Mouse (Mus musculus) kidney, embryonic 14.5 days (tissue): ENCODE data around the gene Sgsm2. TPM values are rescaled to one million over a fixed set of nuclear protein-coding genes. Genes with fewer than 3 reads are reported as not detected.

ENCODE experiments used
- ATAC-seq: fragments of 200-750 bp; cut with Nextera tagmentation; 2 replicates; pipeline ENCODE4 v1.8.0; 2017; ENCODE audit warnings: moderate number of reproducible peaks, mild to moderate bottlenecking, moderate TSS enrichment, moderate library complexity; ENCODE audit not compliant: low FRiP score, low TSS enrichment
- H3K27ac ChIP-seq: fragments of 300-500 bp; sonication (generic); 2 replicates; pipeline ENCODE4 v1.5.1; 2014; ENCODE audit warnings: low read depth, mild to moderate bottlenecking, low read length, moderate library complexity, mixed read lengths
- H3K27me3 ChIP-seq: fragments of 300-500 bp; sonication (generic); 2 replicates; pipeline ENCODE4 v1.6.1; 2014; ENCODE audit warnings: mild to moderate bottlenecking, low read length; ENCODE audit not compliant: control insufficient read depth, insufficient read depth
- H3K36me3 ChIP-seq: fragments of 300-500 bp; sonication (generic); 2 replicates; pipeline ENCODE4 v1.6.1; 2014; ENCODE audit warnings: low read length, mixed read lengths; ENCODE audit not compliant: control insufficient read depth, insufficient read depth
- H3K4me1 ChIP-seq: fragments of 300-500 bp; sonication (generic); 2 replicates; pipeline ENCODE4 v1.6.1; 2014; ENCODE audit warnings: low read length, mixed read lengths; ENCODE audit not compliant: control insufficient read depth, insufficient read depth
- H3K4me2 ChIP-seq: fragments of 300-500 bp; sonication (generic); replicated peaks from 2 replicates; pipeline ENCODE4 v1.6.1; 2014; ENCODE audit warnings: low read depth, mild to moderate bottlenecking, low read length
- H3K4me3 ChIP-seq: fragments of 300-500 bp; sonication (generic); 2 replicates; pipeline ENCODE4 v1.5.1; 2014; ENCODE audit warnings: mild to moderate bottlenecking, low read length
- H3K9ac ChIP-seq: fragments of 300-500 bp; sonication (generic); 2 replicates; pipeline ENCODE4 v1.6.1; 2014; ENCODE audit warnings: low read depth, mild to moderate bottlenecking, low read length, moderate library complexity
- H3K9me3 ChIP-seq: fragments of 300-500 bp; sonication (generic); 2 replicates; pipeline ENCODE4 v1.6.1; 2016; ENCODE audit warnings: low read length; ENCODE audit not compliant: control insufficient read depth
- WGBS: fragments of 180-500 bp; shearing (Covaris S2); extraction: QIAGEN DNeasy Blood & Tissue Kit; methylation state at CpG from one replicate; pipeline ENCODE4 v1.1.7; 2014; 5-methylcytosine and 5-hydroxymethylcytosine counted together
- polyA plus RNA-seq: library from polyadenylated mRNA; unstranded; fragments of >200 nt; fragmentation: Nextera tagmentation; extraction: Ambion mirVana; gene quantifications from 2 replicates; pipeline ENCODE4 v1.2.1, GENCODE M21; 2014

Sgsm2 gene
- polyA plus RNA-seq, 1 experiment from 2014 or later = 5.7 TPM

DNA sequence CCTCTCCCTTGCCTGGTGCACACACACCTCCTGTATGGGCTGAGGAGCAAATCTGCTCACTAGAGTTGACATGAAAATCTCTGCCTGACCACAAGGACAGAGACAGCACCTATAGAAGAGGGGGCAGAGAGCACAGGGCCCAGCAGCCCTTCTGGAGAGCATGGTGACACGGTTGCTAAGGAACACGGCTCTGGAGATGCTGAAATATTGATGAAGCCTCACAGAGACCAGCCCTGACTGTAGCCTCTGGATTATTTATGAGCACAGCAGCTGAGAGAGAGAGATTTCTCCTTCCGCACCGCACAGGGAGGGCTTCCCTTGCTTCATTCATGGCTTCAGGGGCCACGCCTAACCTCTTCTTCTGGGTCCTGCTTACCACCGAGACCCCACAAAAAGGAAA, 27.3 kb downstream of the Sgsm2 start:
- Histone ChIP-seq H3K4me3 (no peak overlapping the region), H3K27ac (no peak overlapping the region), H3K4me2 (no peak overlapping the region), H3K27me3 (no peaks in the 10 kb centered on the region), H3K4me1 (peaks cover 6% of the 10 kb centered on the region; the same call in 1 of the 2 replicates), H3K9ac (no peak overlapping the region), H3K9me3 (no peaks in the 10 kb centered on the region), H3K36me3 (no peaks in the 10 kb centered on the region)
- ATAC-seq = no peak
- 75% methylated on average over 6 of the region's 6 CpGs for WGBS

DNA sequence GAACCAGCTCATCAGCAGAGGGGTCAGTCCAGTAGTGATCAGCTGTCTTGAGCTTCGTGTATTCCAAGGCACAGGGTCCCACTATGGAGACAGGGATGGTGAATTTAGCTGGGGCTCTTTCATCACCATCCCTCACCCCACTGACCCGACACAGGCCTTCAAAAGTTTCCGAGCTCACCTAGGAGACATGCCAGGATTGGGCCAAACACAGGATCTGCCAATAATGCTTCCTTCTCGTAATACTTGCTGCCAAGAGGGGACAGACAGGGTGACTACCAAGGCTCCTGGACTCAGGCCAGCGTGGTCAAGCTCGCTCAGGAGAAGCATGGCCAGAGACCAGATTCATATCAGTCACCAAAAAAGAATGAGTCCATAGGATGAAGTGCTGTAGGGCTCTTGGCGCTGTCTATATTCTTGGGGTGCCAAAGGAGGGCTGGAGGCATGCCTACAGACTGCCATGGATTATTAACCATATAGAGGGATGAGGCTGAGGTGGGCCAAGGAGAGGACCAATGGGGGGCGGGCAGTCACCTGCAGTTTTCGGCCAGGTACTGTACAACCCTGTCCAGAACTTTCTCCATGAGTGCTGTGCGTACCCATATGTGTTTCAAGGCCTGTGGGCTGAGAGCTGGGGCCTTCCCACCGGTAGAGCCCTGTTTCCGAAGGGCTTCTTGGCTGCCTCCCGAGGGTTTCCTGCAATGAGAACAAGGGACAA, 28.7 kb downstream of the Sgsm2 start:
- H3K9me3 ChIP-seq = no peaks in the 10 kb centered on the region
- no peak overlapping the region for H3K4me3 ChIP-seq
- 89% methylated on average over 13 of the region's 13 CpGs for WGBS
- no peak overlapping the region for H3K4me2 ChIP-seq
- no peaks in the 10 kb centered on the region for H3K36me3 ChIP-seq
- 0 out of 2 replicates have a peak, but pooled peaks cover 4% of the 10 kb centered on the region for H3K4me1 ChIP-seq
- H3K9ac ChIP-seq = no peak overlapping the region
- no peak for ATAC-seq
- no peak overlapping the region for H3K27ac ChIP-seq
- H3K27me3 ChIP-seq = no peaks in the 10 kb centered on the region

GRCm38 (mm10) chr11:74867181-74867580, 29.7 kb downstream of the Sgsm2 start:
- Histone ChIP-seq H3K36me3 (no peaks in the 10 kb centered on the region), H3K4me1 (0 out of 2 replicates have a peak, but pooled peaks cover 4% of the 10 kb centered on the region), H3K4me3 (no peak overlapping the region), H3K9ac (no peak overlapping the region), H3K27me3 (no peaks in the 10 kb centered on the region), H3K27ac (no peak overlapping the region), H3K9me3 (no peaks in the 10 kb centered on the region), H3K4me2 (no peak overlapping the region)
- ATAC-seq = no peak
- 87% methylated on average over 2 of the region's 2 CpGs for WGBS

DNA sequence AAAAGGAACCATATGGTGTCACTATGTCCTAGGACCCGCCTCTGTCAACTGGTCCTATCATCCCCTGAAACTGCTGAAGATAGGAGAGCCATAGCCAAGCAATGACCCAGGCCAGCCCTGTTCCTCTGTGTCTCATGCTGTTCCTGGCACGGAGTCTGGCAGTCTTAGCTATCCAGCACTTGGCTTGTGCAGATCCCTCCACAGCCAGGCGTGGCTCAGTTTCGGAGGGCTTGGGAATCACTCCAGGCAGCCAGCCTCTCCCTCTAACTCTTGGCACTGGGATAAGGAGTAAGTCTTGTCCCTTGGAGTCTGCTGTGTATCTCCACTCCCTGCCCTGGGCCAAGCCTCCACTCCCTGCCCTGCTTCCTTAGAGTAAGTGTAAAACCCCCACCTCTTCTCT, 30.2 kb downstream of the Sgsm2 start:
- WGBS = 83% methylated on average over 4 of the region's 4 CpGs
- Histone ChIP-seq H3K36me3 (no peaks in the 10 kb centered on the region), H3K27ac (no peak overlapping the region), H3K9ac (no peak overlapping the region), H3K4me2 (no peak overlapping the region), H3K4me1 (0 out of 2 replicates have a peak, but pooled peaks cover 4% of the 10 kb centered on the region), H3K27me3 (no peaks in the 10 kb centered on the region), H3K4me3 (no peak overlapping the region), H3K9me3 (no peaks in the 10 kb centered on the region)
- no peak for ATAC-seq

GRCm38 (mm10) chr11:74865252-74865651, 31.6 kb downstream of the Sgsm2 start:
- no peaks in the 10 kb centered on the region for H3K9me3 ChIP-seq
- H3K4me1 ChIP-seq = no peaks in the 10 kb centered on the region
- no peaks in the 10 kb centered on the region for H3K36me3 ChIP-seq
- H3K4me2 ChIP-seq = no peak overlapping the region
- H3K27me3 ChIP-seq = no peaks in the 10 kb centered on the region
- H3K27ac ChIP-seq = no peak overlapping the region
- no peak overlapping the region for H3K9ac ChIP-seq
- ATAC-seq = no peak
- 83% methylated on average over 9 of the region's 9 CpGs for WGBS
- no peak overlapping the region for H3K4me3 ChIP-seq

GRCm38 (mm10) chr11:74864421-74864820, 32.4 kb downstream of the Sgsm2 start:
- no peak for ATAC-seq
- Histone ChIP-seq H3K9ac (no peak overlapping the region), H3K27ac (no peak overlapping the region), H3K9me3 (no peaks in the 10 kb centered on the region), H3K36me3 (no peaks in the 10 kb centered on the region), H3K4me2 (no peak overlapping the region), H3K4me3 (no peak overlapping the region), H3K4me1 (no peaks in the 10 kb centered on the region), H3K27me3 (no peaks in the 10 kb centered on the region)
- WGBS = 70% methylated on average over 9 of the region's 9 CpGs

DNA sequence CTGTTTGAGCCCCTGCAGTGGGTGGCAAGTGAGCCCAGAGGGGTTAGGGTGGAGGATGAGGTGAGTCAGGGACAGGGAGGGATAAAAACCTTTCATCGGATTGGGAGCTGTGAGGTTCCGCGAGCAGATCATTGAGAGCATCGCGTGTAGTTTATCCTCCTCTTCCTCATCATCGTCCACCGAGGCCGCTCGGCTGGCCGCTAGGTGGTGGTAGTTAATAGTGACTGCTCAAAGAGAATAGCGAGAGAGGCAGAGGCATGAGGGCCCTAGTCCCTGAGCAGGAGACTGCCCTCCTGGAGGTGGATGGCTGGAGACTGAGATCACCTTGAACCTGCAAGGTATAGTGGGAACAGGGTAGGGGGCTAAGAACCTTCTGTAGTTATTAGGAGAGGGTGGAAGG, 33.4 kb downstream of the Sgsm2 start:
- ATAC-seq = no peak
- Histone ChIP-seq H3K27me3 (no peaks in the 10 kb centered on the region), H3K4me1 (no peaks in the 10 kb centered on the region), H3K4me2 (no peak overlapping the region), H3K9ac (no peak overlapping the region), H3K4me3 (no peak overlapping the region), H3K27ac (no peak overlapping the region), H3K9me3 (no peaks in the 10 kb centered on the region), H3K36me3 (no peaks in the 10 kb centered on the region)
- WGBS = 25% methylated on average over 11 of the region's 11 CpGs

- H3K36me3 ChIP-seq = no peaks in the 10 kb centered on the region
- no peaks in the 10 kb centered on the region for H3K9me3 ChIP-seq
- no peak overlapping the region for H3K4me2 ChIP-seq
- WGBS = 79% methylated on average over 5 of the region's 5 CpGs
- no peaks in the 10 kb centered on the region for H3K27me3 ChIP-seq
- no peak overlapping the region for H3K27ac ChIP-seq
- no peaks in the 10 kb centered on the region for H3K4me1 ChIP-seq
- H3K9ac ChIP-seq = no peak overlapping the region
- H3K4me3 ChIP-seq = no peak overlapping the region
- ATAC-seq = no peak
These were observed 34.7 kb downstream of the Sgsm2 start for GRCm38 (mm10) chr11:74862129-74862528.

DNA sequence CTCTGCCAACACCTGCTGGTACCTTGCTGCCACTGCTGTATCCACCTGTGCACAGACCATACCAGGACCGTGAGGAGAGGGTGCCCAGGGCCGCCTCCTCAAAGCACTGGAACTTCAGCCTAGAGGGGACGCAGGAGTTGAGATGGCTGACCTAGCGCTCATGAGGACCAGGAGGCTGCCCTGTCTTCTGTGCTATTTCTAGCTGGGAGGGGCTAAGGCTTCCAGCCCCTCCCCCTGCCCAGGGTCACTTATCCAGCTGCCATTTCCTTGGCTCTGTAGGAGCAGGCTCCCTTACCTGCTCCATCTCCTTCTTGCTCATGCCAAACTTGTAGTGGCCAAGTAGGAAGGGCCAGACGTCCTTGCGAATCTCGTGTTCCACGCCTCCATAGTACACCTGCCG, 39.1 kb downstream of the Sgsm2 start:
- no peak for ATAC-seq
- H3K4me2 ChIP-seq = no peak overlapping the region
- WGBS = 86% methylated on average over 9 of the region's 9 CpGs

More for the DNA sequence above, 39.1 kb downstream of the Sgsm2 start:
- no peaks in the 10 kb centered on the region for H3K9me3 ChIP-seq
- H3K36me3 ChIP-seq = no peaks in the 10 kb centered on the region
- no peaks in the 10 kb centered on the region for H3K4me1 ChIP-seq
- H3K27ac ChIP-seq = no peak overlapping the region
- no peak overlapping the region for H3K4me3 ChIP-seq
- H3K9ac ChIP-seq = no peak overlapping the region
- H3K27me3 ChIP-seq = no peaks in the 10 kb centered on the region
